Mouse (Mus musculus) megakaryocyte, adult 5-6 weeks (primary cell): ENCODE data around the gene Fat3. TPM values are rescaled to one million over a fixed set of nuclear protein-coding genes. Genes with fewer than 3 reads are reported as not detected.

Experiments used
- ATAC-seq: 2 replicates; pipeline ENCODE4 v1.8.0; 2016; ENCODE audit warnings: mild to moderate bottlenecking, inconsistent platforms; ENCODE audit not compliant: poor library complexity, severe bottlenecking
- total RNA-seq, 2 experiments: library from RNA; stranded (forward) in 1 of 2; stranded (reverse) in 1 of 2; fragments of 153-499, 151-499 nt in 1 of 2; fragments of 221-1000, 200-1000 nt in 1 of 2; gene quantifications; 2 replicates each; pipeline versions ENCODE4 v1.2.3 to v1.2.4; 2015 to 2017

Fat3 gene
- total RNA-seq (2015), result not detected in 2 replicates
- total RNA-seq (2017), result 0.11 and 0.12 TPM in 2 replicates

GRCm38 (mm10) chr9:16501186-16501711, at the start of gene Fat3:
Gene Fat3 (minus strand): TSS chr9:16501285.
- ATAC-seq, result no peak

GRCm38 (mm10) chr9:16532884-16533283, 31.8 kb upstream of the Fat3 start:
- ATAC-seq, result no peak

- ATAC-seq, result no peak
Measured at GRCm38 (mm10) chr9:16517543-16517942, 16.5 kb upstream of the Fat3 start.

- no peak for ATAC-seq
Measured at GRCm38 (mm10) chr9:16512005-16512404, 10.9 kb upstream of the Fat3 start.

GRCm38 (mm10) chr9:16503776-16504175, 2.7 kb upstream of the Fat3 start:
- no peak for ATAC-seq

- ATAC-seq, result no peak
Measured at GRCm38 (mm10) chr9:16502673-16503343, 1.7 kb upstream of the Fat3 start.

GRCm38 (mm10) chr9:16501990-16502672, 1.0 kb upstream of the Fat3 start:
- ATAC-seq, result no peak

GRCm38 (mm10) chr9:16500382-16501185, 501 bp downstream of the Fat3 start:
- ATAC-seq, result no peak

- no peak for ATAC-seq
Measured at GRCm38 (mm10) chr9:16499621-16500381, 1.3 kb downstream of the Fat3 start.

GRCm38 (mm10) chr9:16498876-16499275, 2.2 kb downstream of the Fat3 start:
- no peak for ATAC-seq

- ATAC-seq, result no peak
Measured at GRCm38 (mm10) chr9:16497361-16497760, 3.7 kb downstream of the Fat3 start.

- no peak for ATAC-seq
Measured at GRCm38 (mm10) chr9:16496331-16496730, 4.8 kb downstream of the Fat3 start.

GRCm38 (mm10) chr9:16489661-16490060, 11.4 kb downstream of the Fat3 start:
- ATAC-seq, result no peak

- no peak for ATAC-seq
Measured at GRCm38 (mm10) chr9:16487565-16487964, 13.5 kb downstream of the Fat3 start.

GRCm38 (mm10) chr9:16486229-16486628, 14.9 kb downstream of the Fat3 start:
- ATAC-seq, result no peak

GRCm38 (mm10) chr9:16485173-16485572, 15.9 kb downstream of the Fat3 start:
- no peak for ATAC-seq

GRCm38 (mm10) chr9:16484765-16485164, 16.3 kb downstream of the Fat3 start:
- ATAC-seq, result no peak

- no peak for ATAC-seq
Measured at GRCm38 (mm10) chr9:16461491-16461890, 39.6 kb downstream of the Fat3 start.

- ATAC-seq, result no peak
Measured at GRCm38 (mm10) chr9:16460591-16460990, 40.5 kb downstream of the Fat3 start.

- ATAC-seq, result no peak
Measured at GRCm38 (mm10) chr9:16441930-16442329, 59.2 kb downstream of the Fat3 start.

- ATAC-seq, result no peak
Measured at GRCm38 (mm10) chr9:16440638-16441037, 60.4 kb downstream of the Fat3 start.
